26 mouse cellular contexts compared by ENCODE assay signal in the genomic region with DNA sequence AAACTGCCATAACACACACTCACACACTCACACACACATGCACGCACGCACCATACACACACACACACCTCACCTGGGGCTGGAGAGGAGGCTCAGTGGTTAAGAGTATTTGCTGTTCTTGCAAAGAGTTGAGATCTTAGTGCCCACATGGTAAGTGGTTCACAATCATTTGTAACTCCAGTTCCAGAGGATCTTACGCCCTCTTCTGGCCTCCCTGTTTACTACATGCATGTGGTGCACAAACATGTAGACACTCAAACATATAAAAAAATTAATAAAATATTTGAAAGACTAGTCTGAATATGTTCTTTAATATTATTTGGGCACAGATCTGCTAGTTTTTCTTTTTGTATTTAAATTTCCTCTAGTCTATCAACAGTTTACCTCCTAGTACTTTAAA. TPM values are rescaled to one million over a fixed set of nuclear protein-coding genes. Genes with fewer than 3 reads are reported as not detected.
A peak's percentile ranks its signal among the peaks of the same experiment; 100 is the strongest.
DNase-seq lines count a peak whose midpoint lies in the region; TF ChIP-seq lines count a peak whose summit lies in the region.
"Had no signal": no experiment of that assay in that cellular context is flagged by ENCODE, and none has a peak within 500 bp of the region (broad histone marks: within the 10 kb centered on the region; RNA-seq: fewer than 3 reads in every experiment).

No protein-coding gene starts in this region.

- H3K4me1 ChIP-seq in bone marrow, adult 2 months (ENCODE audit: control insufficient read depth, insufficient read depth, low read length), result peaks cover 2% of the 10 kb centered on the region
- no peaks in the 10 kb centered on the region for H3K4me1 ChIP-seq in embryonic facial prominence, embryonic 10.5 days
- H3K4me1 ChIP-seq: embryonic facial prominence, embryonic 12.5 days; forebrain, embryonic 13.5 days; heart, embryonic 13.5 days; limb, embryonic 10.5 days; lung, embryonic 15.5 days had no signal

- no peaks in the 10 kb centered on the region for H3K9me3 ChIP-seq in embryonic facial prominence, embryonic 10.5 days
- H3K9me3 ChIP-seq: embryonic facial prominence, embryonic 12.5 days; forebrain, embryonic 13.5 days; heart, embryonic 13.5 days; limb, embryonic 10.5 days; liver, embryonic 12.5 days; lung, embryonic 15.5 days had no signal

- TF ChIP-seq POLR2A in bone marrow, adult 2 months (IDR thresholded peaks at IDR 0.05; ENCODE audit: borderline replicate concordance, control insufficient read depth, low read depth, low read length), result no peak

- no peak for DNase-seq in layer of hippocampus, adult 2 months (ENCODE audit: low spot score in 2 of 2)
- DNase-seq in layer of hippocampus, adult 11-12 months (ENCODE audit: low spot score), result no peak
- DNase-seq in thymus, postnatal 4 days, result peak; percentile 30
- DNase-seq in thymus, postnatal 36 days, result no peak
- no peak for DNase-seq in ovary, postnatal 36 days (ENCODE audit: low spot score)
- DNase-seq in embryonic facial prominence, embryonic 10.5 days (ENCODE audit: low spot score), result no peak
- DNase-seq: adrenal gland, postnatal 36 days; cerebellum, adult 2 months; heart, adult 18-20 months; kidney, adult 11 months; kidney, postnatal 25 days; layer of hippocampus, adult 9-11 months; midbrain, embryonic 14.5 days; right cerebral cortex, postnatal 25 days; thymus, postnatal 14 days had no signal

- H3K27me3 ChIP-seq in embryonic facial prominence, embryonic 10.5 days (replicated peaks; ENCODE audit: low read depth, poor library complexity, severe bottlenecking), result no peaks in the 10 kb centered on the region
- H3K27me3 ChIP-seq: embryonic facial prominence, embryonic 12.5 days; forebrain, embryonic 13.5 days; heart, embryonic 13.5 days; liver, embryonic 12.5 days; lung, embryonic 15.5 days had no signal

- H3K27ac ChIP-seq in layer of hippocampus, adult 2 months, result no peak overlapping the region
- no peak overlapping the region for H3K27ac ChIP-seq in bone marrow, adult 2 months (ENCODE audit: control insufficient read depth, insufficient read depth, low read depth, low read length, poor library complexity)
- no peak overlapping the region for H3K27ac ChIP-seq in embryonic facial prominence, embryonic 10.5 days (replicated peaks)
- H3K27ac ChIP-seq: embryonic facial prominence, embryonic 12.5 days; forebrain, embryonic 13.5 days; heart, embryonic 13.5 days; hindbrain, embryonic 14.5 days; left cerebral cortex, adult 2 months; limb, embryonic 10.5 days; liver, embryonic 12.5 days; lung, embryonic 15.5 days had no signal

- H3K4me3 ChIP-seq in layer of hippocampus, adult 2 months, result no peak overlapping the region
- no peak overlapping the region for H3K4me3 ChIP-seq in bone marrow, adult 2 months (replicated peaks; ENCODE audit: control insufficient read depth, low read depth, low read length)
- H3K4me3 ChIP-seq in embryonic facial prominence, embryonic 10.5 days, result no peak overlapping the region
- H3K4me3 ChIP-seq: embryonic facial prominence, embryonic 12.5 days; erythroblast, embryonic 14.5 days; forebrain, embryonic 13.5 days; heart, embryonic 13.5 days; left cerebral cortex, adult 2 months; limb, embryonic 10.5 days; liver, embryonic 12.5 days; lung, embryonic 15.5 days; myocyte had no signal

- WGBS in bone marrow, adult 2 months, result 87% methylated on average over 3 of the region's 3 CpGs
- WGBS in embryonic facial prominence, embryonic 10.5 days, result 92% methylated on average over 3 of the region's 3 CpGs

- peak; percentile 45 for TF ChIP-seq CTCF in layer of hippocampus, adult 2 months (conservative IDR thresholded peaks at IDR 0.05)
- TF ChIP-seq CTCF in bone marrow, adult 2 months (IDR thresholded peaks at IDR 0.05; ENCODE audit: control insufficient read depth, insufficient read depth, low read length), result peak; percentile 6; the same call in 1 of the 2 replicates

- H3K36me3 ChIP-seq in embryonic facial prominence, embryonic 10.5 days (replicated peaks), result peaks cover 86% of the 10 kb centered on the region

RNA-seq across cellular contexts. Expression of gene Fam149b, which starts 20.3 kb away (rescaled TPM):
- total RNA-seq in layer of hippocampus, adult 2 months (2021), result 10 to 100 TPM; 46.6 to 52.8 TPM
- 6.9 and 16.8 TPM in 2 replicates for polyA plus RNA-seq in bone marrow, adult 2 months (2011; ENCODE audit: insufficient read depth, insufficient read length, low replicate concordance, missing spikeins)
- 42.8 and 45.4 TPM in 2 replicates for polyA plus RNA-seq in embryonic facial prominence, embryonic 10.5 days (2016; fragmentation: Nextera tagmentation; extraction: Ambion mirVana)

RNA-seq across cellular contexts. Expression of gene Ecd, which starts 20.4 kb away (rescaled TPM):
- 10 to 100 TPM; 31.7 to 37.2 TPM for total RNA-seq in layer of hippocampus, adult 2 months (2021)
- polyA plus RNA-seq in bone marrow, adult 2 months (2011; ENCODE audit: insufficient read depth, insufficient read length, low replicate concordance, missing spikeins), result 11.1 and 18.7 TPM in 2 replicates
- 76.1 and 76.7 TPM in 2 replicates for polyA plus RNA-seq in embryonic facial prominence, embryonic 10.5 days (2016; fragmentation: Nextera tagmentation; extraction: Ambion mirVana)

RNA-seq across cellular contexts. Expression of gene Dnajc9, which starts 20.4 kb away (rescaled TPM):
- 10 to 100 TPM; 23.8 to 29.6 TPM for total RNA-seq in layer of hippocampus, adult 2 months (2021)
- 90.4 and 102 TPM in 2 replicates for polyA plus RNA-seq in bone marrow, adult 2 months (2011; ENCODE audit: insufficient read depth, insufficient read length, low replicate concordance, missing spikeins)
- 286 and 298 TPM in 2 replicates for polyA plus RNA-seq in embryonic facial prominence, embryonic 10.5 days (2016; fragmentation: Nextera tagmentation; extraction: Ambion mirVana)

RNA-seq across cellular contexts. Expression of gene Mrps16, which starts 25.2 kb away (rescaled TPM):
- total RNA-seq in layer of hippocampus, adult 2 months (2021), result 10 to 100 TPM; 35.0 to 35.2 TPM
- 21.8 and 78.8 TPM in 2 replicates for polyA plus RNA-seq in bone marrow, adult 2 months (2011; ENCODE audit: insufficient read depth, insufficient read length, low replicate concordance, missing spikeins)
- polyA plus RNA-seq in embryonic facial prominence, embryonic 10.5 days (2016; fragmentation: Nextera tagmentation; extraction: Ambion mirVana), result 81.2 and 86.5 TPM in 2 replicates
